ENCODE assay signal across 18 mouse cellular contexts in the genomic region with DNA sequence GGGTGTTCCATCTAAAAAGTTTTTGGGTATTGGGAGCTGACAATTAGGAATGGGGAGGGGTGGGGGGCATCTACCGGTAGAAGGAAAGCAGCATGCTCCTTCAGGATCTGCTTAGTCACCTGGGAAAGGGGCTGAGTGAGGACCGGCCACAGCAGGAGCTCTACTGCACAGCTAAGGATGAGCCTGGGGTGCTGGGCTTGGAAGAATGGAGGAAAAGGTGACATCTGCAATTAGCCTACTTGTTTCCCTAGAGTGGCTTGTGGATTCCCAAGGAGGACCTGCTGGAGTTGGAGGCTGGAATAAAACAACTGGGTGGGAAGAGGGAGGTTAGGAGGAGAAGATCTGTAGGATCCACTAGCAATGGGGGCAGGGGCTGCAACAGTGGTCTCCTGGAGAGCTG.
"Had no signal": no experiment of that assay in that cellular context is flagged by ENCODE, and none has a peak within 500 bp of the region (broad histone marks: within the 10 kb centered on the region; RNA-seq: fewer than 3 reads in every experiment).

No protein-coding gene starts in this region.

- ATAC-seq: liver, embryonic 12.5 days; midbrain, embryonic 13.5 days; midbrain, embryonic 16.5 days had no signal

- H3K27me3 ChIP-seq: limb, embryonic 13.5 days; liver, embryonic 12.5 days; liver, embryonic 15.5 days; lung, embryonic 15.5 days; midbrain, embryonic 13.5 days had no signal

- H3K9me3 ChIP-seq: limb, embryonic 10.5 days; limb, embryonic 13.5 days; liver, embryonic 12.5 days; liver, embryonic 15.5 days; lung, embryonic 15.5 days; midbrain, embryonic 13.5 days had no signal

- DNase-seq: kidney, adult 18-20 months; kidney, adult 9 months; kidney, postnatal 14 days; kidney, postnatal 4 days; liver; lung, adult 18-20 months; lung, postnatal 10 days; lung, postnatal 36 days; thymus, adult 2 months; thymus, postnatal 25 days had no signal

- H3K27ac ChIP-seq: limb, embryonic 10.5 days; limb, embryonic 13.5 days; liver, embryonic 12.5 days; liver, embryonic 15.5 days; lung, embryonic 15.5 days; midbrain, embryonic 13.5 days; stomach, postnatal 0 days had no signal

- H3K4me1 ChIP-seq: limb, embryonic 13.5 days; lung, embryonic 15.5 days; midbrain, embryonic 13.5 days had no signal

- H3K4me3 ChIP-seq: limb, embryonic 10.5 days; limb, embryonic 13.5 days; liver, embryonic 12.5 days; liver, embryonic 15.5 days; lung, embryonic 15.5 days; midbrain, embryonic 13.5 days had no signal
